Mouse (Mus musculus) heart, embryonic 12.5 days (tissue): ENCODE measurements around the gene Map2k2. TPM values are rescaled to one million over a fixed set of nuclear protein-coding genes. Genes with fewer than 3 reads are reported as not detected.

Source experiments
- ATAC-seq: fragments of 200-750 bp; cut with Nextera tagmentation; 2 replicates; pipeline ENCODE4 v1.8.0; 2017; ENCODE audit warnings: moderate TSS enrichment, moderate library complexity; ENCODE audit not compliant: insufficient number of reproducible peaks, low FRiP score
- H3K27ac ChIP-seq: fragments of 300-500 bp; sonication (generic); 2 replicates; pipeline ENCODE4 v1.5.1; 2016; ENCODE audit warnings: mild to moderate bottlenecking, moderate library complexity; ENCODE audit not compliant: poor library complexity, severe bottlenecking
- H3K27me3 ChIP-seq: fragments of 300-500 bp; sonication (generic); replicated peaks from 2 replicates; pipeline ENCODE4 v1.6.1; 2016; ENCODE audit warnings: mild to moderate bottlenecking, moderate library complexity
- H3K36me3 ChIP-seq: fragments of 300-500 bp; sonication (generic); 2 replicates; pipeline ENCODE4 v1.6.1; 2016; ENCODE audit warnings: mild to moderate bottlenecking, moderate library complexity
- H3K4me1 ChIP-seq: fragments of 300-500 bp; sonication (generic); replicated peaks from 2 replicates; pipeline ENCODE4 v1.6.1; 2016; ENCODE audit warnings: mild to moderate bottlenecking
- H3K4me2 ChIP-seq: fragments of 300-500 bp; sonication (generic); 2 replicates; pipeline ENCODE4 v1.6.1; 2016; ENCODE audit warnings: mild to moderate bottlenecking, moderate library complexity
- H3K4me3 ChIP-seq: fragments of 300-500 bp; sonication (generic); 2 replicates; pipeline ENCODE4 v1.5.1; 2016; ENCODE audit warnings: mild to moderate bottlenecking
- H3K9ac ChIP-seq: fragments of 300-500 bp; sonication (generic); 2 replicates; pipeline ENCODE4 v1.6.1; 2016; ENCODE audit warnings: mild to moderate bottlenecking, moderate library complexity
- H3K9me3 ChIP-seq: fragments of 300-500 bp; sonication (generic); replicated peaks from 2 replicates; pipeline ENCODE4 v1.6.1; 2016; ENCODE audit warnings: mild to moderate bottlenecking, moderate library complexity
- WGBS: fragments of 180-500 bp; shearing (Covaris S2); methylation state at CpG from one replicate; pipeline ENCODE4 v1.1.7; 2016; 5-methylcytosine and 5-hydroxymethylcytosine counted together
- polyA plus RNA-seq: library from polyadenylated mRNA; unstranded; fragments of >200 nt; fragmentation: Nextera tagmentation; extraction: Ambion mirVana; gene quantifications from 2 replicates; pipeline ENCODE4 v1.2.1, GENCODE M21; 2016

The Map2k2 gene
- polyA plus RNA-seq, 1 experiment from 2014 or later: 161 TPM

GRCm38 (mm10) chr10:81076356-81076755 lies 29.4 kb upstream of the Map2k2 start:
- H3K4me1 ChIP-seq: no peaks in the 10 kb centered on the region
- 77% methylated on average over 1 of the region's 1 CpGs for WGBS
- H3K9ac ChIP-seq: no peak overlapping the region
- H3K36me3 ChIP-seq: peaks cover 82% of the 10 kb centered on the region
- no peak overlapping the region for H3K4me3 ChIP-seq
- H3K27me3 ChIP-seq: no peaks in the 10 kb centered on the region
- no peak for ATAC-seq
- no peak overlapping the region for H3K27ac ChIP-seq
- no peaks in the 10 kb centered on the region for H3K9me3 ChIP-seq
- H3K4me2 ChIP-seq: no peak overlapping the region

- Histone ChIP-seq H3K4me3 (no peak overlapping the region), H3K36me3 (peaks cover 90% of the 10 kb centered on the region), H3K4me1 (no peaks in the 10 kb centered on the region), H3K9ac (no peak overlapping the region), H3K27ac (no peak overlapping the region), H3K27me3 (no peaks in the 10 kb centered on the region), H3K4me2 (no peak overlapping the region), H3K9me3 (no peaks in the 10 kb centered on the region)
- ATAC-seq: no peak
- WGBS: 87% methylated on average over 11 of the region's 11 CpGs
Observed at GRCm38 (mm10) chr10:81077916-81078315, 27.8 kb upstream of the Map2k2 start.

GRCm38 (mm10) chr10:81080008-81080655 lies 25.6 kb upstream of the Map2k2 start:
- Histone ChIP-seq H3K4me2 (no peak overlapping the region), H3K9ac (no peak overlapping the region), H3K4me3 (no peak overlapping the region), H3K27me3 (no peaks in the 10 kb centered on the region), H3K36me3 (peaks cover 71% of the 10 kb centered on the region), H3K9me3 (no peaks in the 10 kb centered on the region), H3K27ac (no peak overlapping the region), H3K4me1 (no peaks in the 10 kb centered on the region)
- ATAC-seq: no peak
- WGBS: 94% methylated on average over 31 of the region's 31 CpGs

- H3K4me3 ChIP-seq: no peak overlapping the region
- H3K9ac ChIP-seq: no peak overlapping the region
- H3K4me2 ChIP-seq: no peak overlapping the region
- ATAC-seq: peak; percentile 28; the same call in 1 of the 2 replicates
- H3K27ac ChIP-seq: no peak overlapping the region
- no peaks in the 10 kb centered on the region for H3K4me1 ChIP-seq
- peaks cover 53% of the 10 kb centered on the region for H3K36me3 ChIP-seq
- H3K9me3 ChIP-seq: no peaks in the 10 kb centered on the region
- WGBS: 70% methylated on average over 7 of the region's 7 CpGs
- no peaks in the 10 kb centered on the region for H3K27me3 ChIP-seq
Observed at GRCm38 (mm10) chr10:81082168-81082960, 23.4 kb upstream of the Map2k2 start.

- no peak for ATAC-seq
- no peak overlapping the region for H3K9ac ChIP-seq
Observed at GRCm38 (mm10) chr10:81087021-81087420, 18.7 kb upstream of the Map2k2 start.

GRCm38 (mm10) chr10:81089216-81089615 lies 16.5 kb upstream of the Map2k2 start:
- no peaks in the 10 kb centered on the region for H3K9me3 ChIP-seq
- H3K4me1 ChIP-seq: peaks cover 17% of the 10 kb centered on the region
- no peak overlapping the region for H3K9ac ChIP-seq
- H3K36me3 ChIP-seq: no peaks in the 10 kb centered on the region
- ATAC-seq: peak; percentile 22; the same call in 1 of the 2 replicates
- no peak overlapping the region for H3K4me3 ChIP-seq
- WGBS: 39% methylated on average over 2 of the region's 2 CpGs
- no peak overlapping the region for H3K4me2 ChIP-seq
- no peak overlapping the region for H3K27ac ChIP-seq
- peaks cover 5% of the 10 kb centered on the region; the same call in 1 of the 2 replicates for H3K27me3 ChIP-seq

More at GRCm38 (mm10) chr10:81087021-81087420, 18.7 kb upstream of the Map2k2 start:
- no peak overlapping the region for H3K4me3 ChIP-seq
- peaks cover 12% of the 10 kb centered on the region for H3K4me1 ChIP-seq
- no peaks in the 10 kb centered on the region for H3K9me3 ChIP-seq
- 51% methylated on average over 2 of the region's 2 CpGs for WGBS
- H3K36me3 ChIP-seq: peaks cover 6% of the 10 kb centered on the region
- no peak overlapping the region for H3K27ac ChIP-seq
- H3K4me2 ChIP-seq: no peak overlapping the region
- no peaks in the 10 kb centered on the region for H3K27me3 ChIP-seq

GRCm38 (mm10) chr10:81090621-81091020 lies 15.1 kb upstream of the Map2k2 start:
- Histone ChIP-seq H3K4me1 (peaks cover 17% of the 10 kb centered on the region), H3K4me3 (no peak overlapping the region), H3K36me3 (no peaks in the 10 kb centered on the region), H3K9ac (no peak overlapping the region), H3K4me2 (no peak overlapping the region), H3K27ac (no peak overlapping the region), H3K9me3 (no peaks in the 10 kb centered on the region), H3K27me3 (peaks cover 5% of the 10 kb centered on the region; the same call in 1 of the 2 replicates)
- no peak for ATAC-seq
- 71% methylated on average over 7 of the region's 7 CpGs for WGBS

GRCm38 (mm10) chr10:81092465-81093250 lies 13.1 kb upstream of the Map2k2 start:
- no peak overlapping the region for H3K4me3 ChIP-seq
- H3K36me3 ChIP-seq: no peaks in the 10 kb centered on the region
- 42% methylated on average over 22 of the region's 22 CpGs for WGBS
- H3K4me2 ChIP-seq: 0 out of 2 replicates have a peak overlapping the region, but pooled peaks have one; percentile 3
- H3K9me3 ChIP-seq: no peaks in the 10 kb centered on the region
- H3K27me3 ChIP-seq: peaks cover 5% of the 10 kb centered on the region; the same call in 1 of the 2 replicates
- H3K4me1 ChIP-seq: peaks cover 17% of the 10 kb centered on the region
- H3K27ac ChIP-seq: no peak overlapping the region
- no peak overlapping the region; the same call in 1 of the 2 replicates for H3K9ac ChIP-seq
- ATAC-seq: no peak

- Histone ChIP-seq H3K9ac (no peak overlapping the region), H3K9me3 (no peaks in the 10 kb centered on the region), H3K4me1 (peaks cover 5% of the 10 kb centered on the region; the same call in 1 of the 2 replicates), H3K4me3 (no peak overlapping the region), H3K27ac (no peak overlapping the region), H3K36me3 (no peaks in the 10 kb centered on the region), H3K27me3 (peaks cover 5% of the 10 kb centered on the region; the same call in 1 of the 2 replicates), H3K4me2 (no peak overlapping the region)
- peak; percentile 44; the same call in 1 of the 2 replicates for ATAC-seq
- 47% methylated on average over 9 of the region's 9 CpGs for WGBS
Observed at GRCm38 (mm10) chr10:81094931-81095678, 10.6 kb upstream of the Map2k2 start.

GRCm38 (mm10) chr10:81106113-81106721 lies 502 bp downstream of the Map2k2 start:
- Histone ChIP-seq H3K36me3 (peaks cover 32% of the 10 kb centered on the region), H3K9me3 (no peaks in the 10 kb centered on the region), H3K27ac (peak overlapping the region; percentile 99), H3K27me3 (no peaks in the 10 kb centered on the region), H3K4me3 (peak overlapping the region; percentile 92), H3K4me2 (peak overlapping the region; percentile 77), H3K4me1 (peaks cover 21% of the 10 kb centered on the region), H3K9ac (peak overlapping the region; percentile 98)
- ATAC-seq: peak; percentile 90
- WGBS: under 1% methylated on average over 35 of the region's 35 CpGs
